Mouse (Mus musculus): ENCODE measurements at regions not wholly inside any gene's neighbourhood (a gene's known extent, or its start where the extent isn't known, plus 50 kb on each side); places are given as distances from the start of the nearest gene placed in this dataset.

- H3K9me3 ChIP-seq (replicated peaks; ENCODE audit: control insufficient read depth, insufficient read depth, low read length, poor library complexity, severe bottlenecking) = no peaks in the 10 kb centered on the region
- peak; percentile 88 for TF ChIP-seq EP300 (IDR thresholded peaks at IDR 0.05; ENCODE audit: insufficient read depth, low read depth, low read length)
- no peak for TF ChIP-seq POLR2A (IDR thresholded peaks at IDR 0.05; ENCODE audit: insufficient read depth, low read length)
- TF ChIP-seq CTCF (IDR thresholded peaks at IDR 0.05; ENCODE audit: low read depth, low read length) = peak; percentile 9
- peaks cover 5% of the 10 kb centered on the region for H3K4me1 ChIP-seq (ENCODE audit: control insufficient read depth, insufficient read depth, low read length)
- no peak overlapping the region for H3K9ac ChIP-seq (ENCODE audit: low read depth, poor library complexity, severe bottlenecking)
- no peaks in the 10 kb centered on the region for H3K27me3 ChIP-seq (ENCODE audit: control insufficient read depth, insufficient read depth, low read length, poor library complexity, severe bottlenecking)
- no peak overlapping the region for H3K27ac ChIP-seq (ENCODE audit: insufficient read depth, low read length)
- H3K4me3 ChIP-seq (ENCODE audit: low read depth, low read length) = peak overlapping the region; percentile 2
- no peaks in the 10 kb centered on the region for H3K36me3 ChIP-seq (ENCODE audit: control insufficient read depth, insufficient read depth, low read length, poor library complexity, severe bottlenecking)
Measured at GRCm38 (mm10) chr9:120690961-120691941, 120.0 kb downstream of the Rpl14 start.

- no peak overlapping the region for H3K9ac ChIP-seq (ENCODE audit: low read depth, poor library complexity, severe bottlenecking)
- no peaks in the 10 kb centered on the region for H3K27me3 ChIP-seq (ENCODE audit: control insufficient read depth, insufficient read depth, low read length, poor library complexity, severe bottlenecking)
- no peak overlapping the region for H3K4me3 ChIP-seq (ENCODE audit: low read depth, low read length)
- no peaks in the 10 kb centered on the region for H3K9me3 ChIP-seq (replicated peaks; ENCODE audit: control insufficient read depth, insufficient read depth, low read length, poor library complexity, severe bottlenecking)
- H3K4me1 ChIP-seq (ENCODE audit: control insufficient read depth, insufficient read depth, low read length) = peaks cover 3% of the 10 kb centered on the region
- no peak for TF ChIP-seq CTCF (IDR thresholded peaks at IDR 0.05; ENCODE audit: low read depth, low read length)
- no peak for TF ChIP-seq EP300 (IDR thresholded peaks at IDR 0.05; ENCODE audit: insufficient read depth, low read depth, low read length)
- no peak for TF ChIP-seq POLR2A (IDR thresholded peaks at IDR 0.05; ENCODE audit: insufficient read depth, low read length)
- H3K27ac ChIP-seq (ENCODE audit: insufficient read depth, low read length) = no peak overlapping the region
- H3K36me3 ChIP-seq (ENCODE audit: control insufficient read depth, insufficient read depth, low read length, poor library complexity, severe bottlenecking) = no peaks in the 10 kb centered on the region
Measured at GRCm38 (mm10) chr9:120691971-120692401, 120.7 kb downstream of the Rpl14 start.

- H3K9me3 ChIP-seq (replicated peaks; ENCODE audit: control insufficient read depth, insufficient read depth, low read length, poor library complexity, severe bottlenecking) = no peaks in the 10 kb centered on the region
- no peaks in the 10 kb centered on the region for H3K27me3 ChIP-seq (ENCODE audit: control insufficient read depth, insufficient read depth, low read length, poor library complexity, severe bottlenecking)
- TF ChIP-seq EP300 (IDR thresholded peaks at IDR 0.05; ENCODE audit: insufficient read depth, low read depth, low read length) = no peak
- no peak for TF ChIP-seq POLR2A (IDR thresholded peaks at IDR 0.05; ENCODE audit: insufficient read depth, low read length)
- TF ChIP-seq CTCF (IDR thresholded peaks at IDR 0.05; ENCODE audit: low read depth, low read length) = no peak
- H3K4me1 ChIP-seq (ENCODE audit: control insufficient read depth, insufficient read depth, low read length) = peaks cover 3% of the 10 kb centered on the region
- H3K27ac ChIP-seq (ENCODE audit: insufficient read depth, low read length) = no peak overlapping the region
- no peak overlapping the region for H3K9ac ChIP-seq (ENCODE audit: low read depth, poor library complexity, severe bottlenecking)
- H3K4me3 ChIP-seq (ENCODE audit: low read depth, low read length) = no peak overlapping the region
- no peaks in the 10 kb centered on the region for H3K36me3 ChIP-seq (ENCODE audit: control insufficient read depth, insufficient read depth, low read length, poor library complexity, severe bottlenecking)
Measured at GRCm38 (mm10) chr9:120694457-120694856, 123.2 kb downstream of the Rpl14 start.

- Histone ChIP-seq H3K4me1 (ENCODE audit: control insufficient read depth, insufficient read depth, low read length) (peaks cover 3% of the 10 kb centered on the region), H3K4me3 (ENCODE audit: low read depth, low read length) (no peak overlapping the region), H3K9me3 (replicated peaks; ENCODE audit: control insufficient read depth, insufficient read depth, low read length, poor library complexity, severe bottlenecking) (no peaks in the 10 kb centered on the region), H3K27me3 (ENCODE audit: control insufficient read depth, insufficient read depth, low read length, poor library complexity, severe bottlenecking) (no peaks in the 10 kb centered on the region), H3K36me3 (ENCODE audit: control insufficient read depth, insufficient read depth, low read length, poor library complexity, severe bottlenecking) (no peaks in the 10 kb centered on the region), H3K9ac (ENCODE audit: low read depth, poor library complexity, severe bottlenecking) (no peak overlapping the region), H3K27ac (ENCODE audit: insufficient read depth, low read length) (no peak overlapping the region)
- TF ChIP-seq CTCF (IDR thresholded peaks at IDR 0.05; ENCODE audit: low read depth, low read length) (no peak), POLR2A (IDR thresholded peaks at IDR 0.05; ENCODE audit: insufficient read depth, low read length) (no peak), EP300 (IDR thresholded peaks at IDR 0.05; ENCODE audit: insufficient read depth, low read depth, low read length) (no peak)
Measured at GRCm38 (mm10) chr9:120695966-120696365, 124.7 kb downstream of the Rpl14 start.

GRCm38 (mm10) chr9:120697749-120698148 lies 126.5 kb downstream of the Rpl14 start:
- Histone ChIP-seq H3K27me3 (ENCODE audit: control insufficient read depth, insufficient read depth, low read length, poor library complexity, severe bottlenecking) (no peaks in the 10 kb centered on the region), H3K9ac (ENCODE audit: low read depth, poor library complexity, severe bottlenecking) (no peak overlapping the region), H3K27ac (ENCODE audit: insufficient read depth, low read length) (no peak overlapping the region)

GRCm38 (mm10) chr9:120699781-120700180 lies 128.5 kb downstream of the Rpl14 start:
- no peak overlapping the region for H3K9ac ChIP-seq (ENCODE audit: low read depth, poor library complexity, severe bottlenecking)
- no peak overlapping the region for H3K4me3 ChIP-seq (ENCODE audit: low read depth, low read length)
- no peak overlapping the region for H3K27ac ChIP-seq (ENCODE audit: insufficient read depth, low read length)
- no peaks in the 10 kb centered on the region for H3K9me3 ChIP-seq (replicated peaks; ENCODE audit: control insufficient read depth, insufficient read depth, low read length, poor library complexity, severe bottlenecking)
- H3K4me1 ChIP-seq (ENCODE audit: control insufficient read depth, insufficient read depth, low read length) = no peaks in the 10 kb centered on the region
- TF ChIP-seq EP300 (IDR thresholded peaks at IDR 0.05; ENCODE audit: insufficient read depth, low read depth, low read length) = no peak
- TF ChIP-seq CTCF (IDR thresholded peaks at IDR 0.05; ENCODE audit: low read depth, low read length) = no peak
- no peak for TF ChIP-seq POLR2A (IDR thresholded peaks at IDR 0.05; ENCODE audit: insufficient read depth, low read length)
- H3K27me3 ChIP-seq (ENCODE audit: control insufficient read depth, insufficient read depth, low read length, poor library complexity, severe bottlenecking) = no peaks in the 10 kb centered on the region
- H3K36me3 ChIP-seq (ENCODE audit: control insufficient read depth, insufficient read depth, low read length, poor library complexity, severe bottlenecking) = no peaks in the 10 kb centered on the region

More at GRCm38 (mm10) chr9:120697749-120698148, 126.5 kb downstream of the Rpl14 start:
- no peaks in the 10 kb centered on the region for H3K36me3 ChIP-seq (ENCODE audit: control insufficient read depth, insufficient read depth, low read length, poor library complexity, severe bottlenecking)
- H3K4me1 ChIP-seq (ENCODE audit: control insufficient read depth, insufficient read depth, low read length) = no peaks in the 10 kb centered on the region
- H3K4me3 ChIP-seq (ENCODE audit: low read depth, low read length) = no peak overlapping the region
- TF ChIP-seq POLR2A (IDR thresholded peaks at IDR 0.05; ENCODE audit: insufficient read depth, low read length) = no peak
- no peak for TF ChIP-seq EP300 (IDR thresholded peaks at IDR 0.05; ENCODE audit: insufficient read depth, low read depth, low read length)
- no peaks in the 10 kb centered on the region for H3K9me3 ChIP-seq (replicated peaks; ENCODE audit: control insufficient read depth, insufficient read depth, low read length, poor library complexity, severe bottlenecking)

Measured in ES-Bruce4 (cell line).